Mouse (Mus musculus) CH12.LX (cell line): Measurements from ENCODE around the gene Med13. TPM values are rescaled to one million over a fixed set of nuclear protein-coding genes. Genes with fewer than 3 reads are reported as not detected.

Source experiments
- DNase-seq: peaks from one replicate; pipeline ENCODE4 v3.0.0-alpha.2; 2013; ENCODE audit errors: extremely low read depth
- H3K27ac ChIP-seq: 2 replicates; pipeline ENCODE4 v1.5.1; 2012; ENCODE audit warnings: low read depth, mild to moderate bottlenecking, control low read depth, moderate library complexity; ENCODE audit not compliant: insufficient read depth
- H3K27me3 ChIP-seq: replicated peaks from 2 replicates; pipeline ENCODE3; 2012; ENCODE audit warnings: inconsistent platforms
- H3K36me3 ChIP-seq, 2 experiments: replicated peaks in 1 of 2; 2 replicates each; pipeline versions ENCODE3 to v1.6.1; 2012; ENCODE audit warnings: inconsistent platforms in 1 of 2, low read length in 1 of 2, mild to moderate bottlenecking in 1 of 2, mixed read lengths in 1 of 2, moderate library complexity in 1 of 2; ENCODE audit not compliant: control insufficient read depth in 1 of 2, insufficient read depth in 1 of 2
- H3K4me1 ChIP-seq, 2 experiments: 2 replicates each; pipeline ENCODE4 v1.6.1; 2012; ENCODE audit warnings: inconsistent platforms in 1 of 2, moderate library complexity in 1 of 2; ENCODE audit not compliant: insufficient read depth in 2 of 2, control insufficient read depth in 1 of 2
- H3K4me2 ChIP-seq: 2 replicates; pipeline ENCODE4 v1.6.1; 2012; ENCODE audit warnings: low read depth, mild to moderate bottlenecking, control low read depth; ENCODE audit not compliant: poor library complexity, insufficient read depth, severe bottlenecking
- H3K4me3 ChIP-seq, 3 experiments: fragments of 150-350 bp in 1 of 3; sonication (generic) in 1 of 3; replicated peaks in 1 of 3; 2 replicates each; pipeline versions ENCODE3 to v1.5.1; 2011 to 2012; ENCODE audit warnings: low read depth in 2 of 3, low read length in 2 of 3, mild to moderate bottlenecking in 2 of 3, moderate library complexity in 2 of 3, control low read depth in 1 of 3, improper control_type of control experiment in 1 of 3, inconsistent platforms in 1 of 3, mixed read lengths in 1 of 3; ENCODE audit not compliant: poor library complexity in 1 of 3
- H3K79me2 ChIP-seq: replicated peaks from 2 replicates; pipeline ENCODE4 v1.6.1; 2012; ENCODE audit warnings: mild to moderate bottlenecking, moderate library complexity; ENCODE audit not compliant: control insufficient read depth, poor library complexity, insufficient read depth, severe bottlenecking; ENCODE audit errors: extremely low read depth
- H3K9ac ChIP-seq: 2 replicates; pipeline ENCODE4 v1.6.1; 2012; ENCODE audit warnings: low read depth, mild to moderate bottlenecking, control low read depth, moderate library complexity; ENCODE audit not compliant: insufficient read depth
- H3K9me3 ChIP-seq: replicated peaks from 2 replicates; pipeline ENCODE3; 2012; ENCODE audit warnings: low read length, inconsistent platforms, mixed read lengths
- BHLHE40 ChIP-seq: IDR thresholded peaks from 2 replicates; pipeline ENCODE4 v1.6.1; 2011; ENCODE audit warnings: mild to moderate bottlenecking, low read depth, low read length, improper control_type of control experiment
- CHD1 ChIP-seq: IDR thresholded peaks from 2 replicates; pipeline ENCODE4 v1.6.1; 2012; ENCODE audit warnings: low read depth, low read length, improper control_type of control experiment, inconsistent platforms
- CHD2 ChIP-seq: IDR thresholded peaks from 2 replicates; pipeline ENCODE4 v1.6.1; 2011; ENCODE audit warnings: low read length, improper control_type of control experiment
- CTCF ChIP-seq, 2 experiments: IDR thresholded peaks in 1 of 2; conservative IDR thresholded peaks in 1 of 2; 2 replicates each; pipeline ENCODE4 v1.5.1; 2011 to 2012; ENCODE audit warnings: low read depth in 2 of 2, low read length in 2 of 2, improper control_type of control experiment in 1 of 2, inconsistent platforms in 1 of 2, mild to moderate bottlenecking in 1 of 2, moderate library complexity in 1 of 2
- E2F4 ChIP-seq: IDR thresholded peaks from 2 replicates; pipeline ENCODE4 v1.6.1; 2011; ENCODE audit warnings: low read depth, low read length, improper control_type of control experiment; ENCODE audit not compliant: insufficient replicate concordance
- ELF1 ChIP-seq: IDR thresholded peaks from 2 replicates; pipeline ENCODE4 v1.6.1; 2014; ENCODE audit warnings: low read depth, mild to moderate bottlenecking, inconsistent platforms, low read length, improper control_type of control experiment
- EP300 ChIP-seq: IDR thresholded peaks from 2 replicates; pipeline ENCODE4 v1.6.1; 2011; ENCODE audit warnings: low read length, improper control_type of control experiment
- ETS1 ChIP-seq: conservative IDR thresholded peaks from 2 replicates; pipeline ENCODE4 v1.6.1; 2012; ENCODE audit warnings: low read depth, mild to moderate bottlenecking, inconsistent platforms, low read length, improper control_type of control experiment, moderate library complexity
- GABPA ChIP-seq: IDR thresholded peaks from 2 replicates; pipeline ENCODE4 v1.6.1; 2012; ENCODE audit warnings: low read depth, low read length, improper control_type of control experiment, inconsistent platforms; ENCODE audit not compliant: insufficient replicate concordance
- HCFC1 ChIP-seq: IDR thresholded peaks from 2 replicates; pipeline ENCODE4 v1.6.1; 2012; ENCODE audit warnings: low read depth, mild to moderate bottlenecking, inconsistent platforms, low read length, improper control_type of control experiment
- IRF4 ChIP-seq: IDR thresholded peaks from 2 replicates; pipeline ENCODE4 v1.6.1; 2014; ENCODE audit warnings: low read depth, mild to moderate bottlenecking, inconsistent platforms, low read length, improper control_type of control experiment
- JUN ChIP-seq: IDR thresholded peaks from 2 replicates; pipeline ENCODE4 v1.6.1; 2011; ENCODE audit warnings: low read depth, mild to moderate bottlenecking, low read length, improper control_type of control experiment, moderate library complexity; ENCODE audit not compliant: insufficient read depth
- JUND ChIP-seq: conservative IDR thresholded peaks from 2 replicates; pipeline ENCODE4 v1.6.1; 2011; ENCODE audit warnings: low read depth, low read length, improper control_type of control experiment
- KAT2A ChIP-seq: IDR thresholded peaks from 2 replicates; pipeline ENCODE4 v1.6.1; 2012; ENCODE audit warnings: low read length, improper control_type of control experiment, inconsistent platforms; ENCODE audit not compliant: insufficient replicate concordance
- MAFK ChIP-seq: IDR thresholded peaks from 2 replicates; pipeline ENCODE4 v1.6.1; 2011; ENCODE audit warnings: low read length, improper control_type of control experiment; ENCODE audit not compliant: insufficient replicate concordance
- MAX ChIP-seq: IDR thresholded peaks from 2 replicates; pipeline ENCODE4 v1.6.1; 2011; ENCODE audit warnings: low read length, improper control_type of control experiment
- MAZ ChIP-seq: IDR thresholded peaks from 2 replicates; pipeline ENCODE4 v1.6.1; 2012; ENCODE audit warnings: low read depth, mild to moderate bottlenecking, inconsistent platforms, low read length, improper control_type of control experiment, moderate library complexity
- MXI1 ChIP-seq: IDR thresholded peaks from 2 replicates; pipeline ENCODE4 v1.6.1; 2011; ENCODE audit warnings: mild to moderate bottlenecking, low read depth, low read length, improper control_type of control experiment
- MYC ChIP-seq: IDR thresholded peaks from 2 replicates; pipeline ENCODE4 v1.6.1; 2011; ENCODE audit warnings: low read depth, mild to moderate bottlenecking, improper control_type of control experiment, low read length
- NRF1 ChIP-seq: IDR thresholded peaks from 2 replicates; pipeline ENCODE4 v1.6.1; 2014; ENCODE audit warnings: low read depth, mild to moderate bottlenecking, inconsistent platforms, low read length, improper control_type of control experiment, moderate library complexity
- PAX5 ChIP-seq: IDR thresholded peaks from 2 replicates; pipeline ENCODE4 v1.6.1; 2012; ENCODE audit warnings: low read length, inconsistent platforms, mixed read lengths
- POLR2A ChIP-seq: IDR thresholded peaks from 2 replicates; pipeline ENCODE4 v1.6.1; 2011; ENCODE audit warnings: low read depth, mild to moderate bottlenecking, improper control_type of control experiment, low read length
- POLR2AphosphoS2 ChIP-seq: IDR thresholded peaks from 2 replicates; pipeline ENCODE4 v1.6.1; 2011; ENCODE audit warnings: low read depth, low read length, improper control_type of control experiment
- RAD21 ChIP-seq: IDR thresholded peaks from 2 replicates; pipeline ENCODE4 v1.6.1; 2011; ENCODE audit warnings: low read depth, mild to moderate bottlenecking, low read length, improper control_type of control experiment, moderate library complexity
- RCOR1 ChIP-seq: conservative IDR thresholded peaks from 2 replicates; pipeline ENCODE4 v1.6.1; 2012; ENCODE audit warnings: low read depth, mild to moderate bottlenecking, inconsistent platforms, low read length, improper control_type of control experiment
- SIN3A ChIP-seq: IDR thresholded peaks from 2 replicates; pipeline ENCODE4 v1.6.1; 2012; ENCODE audit warnings: low read length, improper control_type of control experiment, inconsistent platforms
- SMC3 ChIP-seq: IDR thresholded peaks from 2 replicates; pipeline ENCODE4 v1.6.1; 2011; ENCODE audit warnings: low read depth, low read length, improper control_type of control experiment
- TBP ChIP-seq: conservative IDR thresholded peaks from 2 replicates; pipeline ENCODE4 v1.6.1; 2011; ENCODE audit warnings: low read depth, low read length, improper control_type of control experiment
- TCF12 ChIP-seq: IDR thresholded peaks from 2 replicates; pipeline ENCODE4 v1.6.1; 2014; ENCODE audit warnings: low read depth, mild to moderate bottlenecking, inconsistent platforms, low read length, improper control_type of control experiment
- UBTF ChIP-seq: IDR thresholded peaks from 2 replicates; pipeline ENCODE4 v1.6.1; 2012; ENCODE audit warnings: low read depth, mild to moderate bottlenecking, inconsistent platforms, low read length, improper control_type of control experiment, moderate library complexity
- USF1 ChIP-seq: IDR thresholded peaks from 2 replicates; pipeline ENCODE4 v1.6.1; 2014; ENCODE audit warnings: low read depth, mild to moderate bottlenecking, inconsistent platforms, low read length, improper control_type of control experiment
- USF2 ChIP-seq: conservative IDR thresholded peaks from 2 replicates; pipeline ENCODE4 v1.6.1; 2011; ENCODE audit warnings: low read depth, low read length, improper control_type of control experiment
- ZC3H11A ChIP-seq: IDR thresholded peaks from 2 replicates; pipeline ENCODE4 v1.6.1; 2012; ENCODE audit warnings: low read depth, mild to moderate bottlenecking, inconsistent platforms, low read length, improper control_type of control experiment
- ZKSCAN1 ChIP-seq: IDR thresholded peaks from 2 replicates; pipeline ENCODE4 v1.6.1; 2012; ENCODE audit warnings: low read depth, inconsistent platforms, low read length, improper control_type of control experiment, borderline replicate concordance
- ZMIZ1 ChIP-seq: IDR thresholded peaks from 2 replicates; pipeline ENCODE4 v1.6.1; 2012; ENCODE audit warnings: low read depth, mild to moderate bottlenecking, inconsistent platforms, low read length, improper control_type of control experiment
- ZNF384 ChIP-seq: IDR thresholded peaks from 2 replicates; pipeline ENCODE4 v1.6.1; 2012; ENCODE audit warnings: low read depth, low read length, improper control_type of control experiment, inconsistent platforms
- dilution Hi-C: fragments of 300-500 bp; cut with MboI; formaldehyde crosslinking; loops from 2 replicates; pipeline ENCODE4 v1.14.3; 2020; ENCODE audit warnings: low sequenced_read_pairs; ENCODE audit not compliant: extremely low pct_unique_long_range_greater_than_20kb, extremely low pct_ligation_motif_present
- in situ Hi-C: fragments of 300-500 bp; cut with MboI; formaldehyde crosslinking; loops from 3 replicates; pipeline ENCODE4 v1.14.3; 2019; ENCODE audit warnings: low sequenced_read_pairs, low pct_ligation_motif_present, low pct_unique_long_range_greater_than_20kb, mixed read lengths
- polyA plus RNA-seq: library from polyadenylated mRNA; unstranded; fragments of >175 nt; gene quantifications from 2 replicates; pipeline ENCODE4 v1.2.1, GENCODE M21; 2012; ENCODE audit warnings: low read depth; ENCODE audit not compliant: insufficient read length
- total RNA-seq, 2 experiments: library from RNA; depleted of rRNA; stranded (reverse); fragments of 300-350 nt in 1 of 2; fragments of >200 nt in 1 of 2; gene quantifications; 2 replicates each; pipeline ENCODE4 v1.2.3; 2012 to 2014

The Med13 gene
- total and polyA plus RNA-seq, 3 experiments = 37.9 to 47.6 (median 41.5) TPM

GRCm38 (mm10) chr11:86396518-86396917 lies 39.1 kb upstream of the Med13 start (continued):
- peak; percentile 67; the same call in 1 of the 2 replicates for TF ChIP-seq RCOR1
- no peak for TF ChIP-seq USF2
- TF ChIP-seq MXI1 = no peak; the same call in 1 of the 2 replicates
- no peak; the same call in 1 of the 2 replicates for TF ChIP-seq CHD1

- dilution Hi-C loops (no loop called here), in situ Hi-C loops (loop anchor here (5.0 kb wide), 1 partner anchor 42 kb away; no protein-coding TSS in a partner anchor)
- H3K27ac ChIP-seq = no peak overlapping the region
- H3K27me3 ChIP-seq = no peaks in the 10 kb centered on the region
- H3K4me3 ChIP-seq = no peak overlapping the region
- H3K9ac ChIP-seq = peak overlapping the region; percentile 50
- H3K4me1 ChIP-seq = peaks cover 13 to 58% of the 10 kb centered on the region in 2 experiments
- no peaks in the 10 kb centered on the region for H3K36me3 ChIP-seq
- H3K79me2 ChIP-seq = no peaks in the 10 kb centered on the region
- no peaks in the 10 kb centered on the region for H3K9me3 ChIP-seq
- peak overlapping the region; percentile 35; the same call in 1 of the 2 replicates for H3K4me2 ChIP-seq
- DNase-seq = peak; percentile 93
- TF ChIP-seq SMC3 = peak; percentile 98
- no peak for TF ChIP-seq POLR2AphosphoS2
- TF ChIP-seq CTCF (conservative IDR thresholded peaks at IDR 0.05 in 1 of 2, IDR thresholded peaks at IDR 0.05 in 1 of 2; ENCODE audit: low read depth in 2 of 2, low read length in 2 of 2) = peak; percentile 31 to 98; a peak in 2 of 4 replicates
- TF ChIP-seq USF1 = no peak
- TF ChIP-seq ZMIZ1 = peak; percentile 26; the same call in 1 of the 2 replicates
- TF ChIP-seq E2F4 = no peak
- no peak for TF ChIP-seq EP300
- TF ChIP-seq USF2 = no peak
- TF ChIP-seq NRF1 = peak; percentile 43; the same call in 1 of the 2 replicates
- TF ChIP-seq PAX5 = no peak
- TF ChIP-seq RCOR1 = no peak
- peak; percentile 79 for TF ChIP-seq IRF4
- TF ChIP-seq MYC = peak; percentile 73; the same call in 1 of the 2 replicates
- peak; percentile 66 for TF ChIP-seq MAX
- TF ChIP-seq ZKSCAN1 = no peak
- TF ChIP-seq POLR2A = no peak
- no peak for TF ChIP-seq TBP
- TF ChIP-seq RAD21 = no peak; the same call in none of the 2 replicates
- TF ChIP-seq ETS1 = peak; percentile 29; the same call in 1 of the 2 replicates
- TF ChIP-seq SIN3A = peak; percentile 86
- 0 out of 2 replicates have a peak, but pooled peaks have one; percentile 38 for TF ChIP-seq CHD1
- TF ChIP-seq MAZ = peak; percentile 97
- TF ChIP-seq ELF1 = peak; percentile 36; the same call in 1 of the 2 replicates
- peak; percentile 48 for TF ChIP-seq HCFC1
- TF ChIP-seq GABPA = no peak
- TF ChIP-seq ZC3H11A = peak; percentile 92
- TF ChIP-seq UBTF = no peak
- TF ChIP-seq JUND = 0 out of 2 replicates have a peak, but pooled peaks have one; percentile 41
- peak; percentile 58 for TF ChIP-seq BHLHE40
- TF ChIP-seq ZNF384 = peak; percentile 69
- TF ChIP-seq KAT2A = no peak
- peak; percentile 68; the same call in 1 of the 2 replicates for TF ChIP-seq TCF12
- peak; percentile 84 for TF ChIP-seq CHD2
- TF ChIP-seq JUN = no peak; the same call in 1 of the 2 replicates
- TF ChIP-seq MAFK = peak; percentile 51; the same call in 1 of the 2 replicates
Observed at GRCm38 (mm10) chr11:86395513-86396125, 38.2 kb upstream of the Med13 start.
